Mouse (Mus musculus) embryo, embryonic 11 days (tissue): ENCODE results near the gene Dffb.
A peak's percentile ranks its signal among the peaks of the same experiment; 100 is the strongest.

ENCODE experiments used
- DNase-seq: peaks from one replicate; pipeline ENCODE4 v3.0.0-alpha.2; 2015

Gene Dffb

GRCm38 (mm10) chr4:153962631-153963030 lies 12.3 kb downstream of the Dffb start:
- DNase-seq, result no peak

- peak; percentile 46 for DNase-seq
Measured at GRCm38 (mm10) chr4:153957444-153958250, 17.3 kb downstream of the Dffb start.

- DNase-seq, result peak; percentile 99
Measured at GRCm38 (mm10) chr4:153956569-153957405, 18.1 kb downstream of the Dffb start, which contains the start of gene A430005L14Rik. Gene A430005L14Rik (plus strand): TSS chr4:153957237.

GRCm38 (mm10) chr4:153955651-153956050 lies 19.3 kb downstream of the Dffb start:
- no peak for DNase-seq

GRCm38 (mm10) chr4:153951692-153952091 lies 23.2 kb downstream of the Dffb start:
- peak; percentile 46 for DNase-seq

GRCm38 (mm10) chr4:153951150-153951549 lies 23.8 kb downstream of the Dffb start:
- no peak for DNase-seq

GRCm38 (mm10) chr4:153950372-153950771 lies 24.6 kb downstream of the Dffb start:
- DNase-seq, result no peak

GRCm38 (mm10) chr4:153945741-153946140 lies 29.2 kb downstream of the Dffb start:
- DNase-seq, result no peak

GRCm38 (mm10) chr4:153944261-153944660 lies 30.7 kb downstream of the Dffb start:
- no peak for DNase-seq

- peak; percentile 53 for DNase-seq
Measured at GRCm38 (mm10) chr4:153943243-153943642, 31.7 kb downstream of the Dffb start.

GRCm38 (mm10) chr4:153929921-153930320 lies 45.0 kb downstream of the Dffb start:
- no peak for DNase-seq

GRCm38 (mm10) chr4:153929425-153929824 lies 45.5 kb downstream of the Dffb start:
- DNase-seq, result no peak

GRCm38 (mm10) chr4:153928772-153929299 lies 46.1 kb downstream of the Dffb start:
- DNase-seq, result no peak

GRCm38 (mm10) chr4:153922090-153922489 lies 52.8 kb downstream of the Dffb start:
- peak; percentile 32 for DNase-seq

- DNase-seq, result peak; percentile 20
Measured at GRCm38 (mm10) chr4:153920517-153921233, 54.3 kb downstream of the Dffb start.

GRCm38 (mm10) chr4:153917773-153918500 lies 57.0 kb downstream of the Dffb start:
- no peak for DNase-seq
